Mouse (Mus musculus): ENCODE measurements around the gene C1qtnf2. TPM values are rescaled to one million over a fixed set of nuclear protein-coding genes. Genes with fewer than 3 reads are reported as not detected.
A peak's percentile ranks its signal among the peaks of the same experiment; 100 is the strongest.

The C1qtnf2 gene
- total RNA-seq (2021), result 10 to 100 TPM; 17.6 to 20.7 TPM
- long read RNA-seq, experiment 1, transcript C1qtnf2-201 (4 exons, 1,211 nt), result major isoform, 25 of 29 reads
- long read RNA-seq, experiment 1, partial matches to known transcripts, result 1 of 29 reads
- long read RNA-seq, experiment 1, other reads (novel, unspliced or antisense), result 2 of 29 reads
- long read RNA-seq, experiment 2, transcript C1qtnf2-201 (4 exons, 1,211 nt), result major isoform, 9 of 14 reads
- long read RNA-seq, experiment 2, partial matches to known transcripts, result 2 of 14 reads
- long read RNA-seq, experiment 2, other reads (novel, unspliced or antisense), result 1 of 14 reads

DNA sequence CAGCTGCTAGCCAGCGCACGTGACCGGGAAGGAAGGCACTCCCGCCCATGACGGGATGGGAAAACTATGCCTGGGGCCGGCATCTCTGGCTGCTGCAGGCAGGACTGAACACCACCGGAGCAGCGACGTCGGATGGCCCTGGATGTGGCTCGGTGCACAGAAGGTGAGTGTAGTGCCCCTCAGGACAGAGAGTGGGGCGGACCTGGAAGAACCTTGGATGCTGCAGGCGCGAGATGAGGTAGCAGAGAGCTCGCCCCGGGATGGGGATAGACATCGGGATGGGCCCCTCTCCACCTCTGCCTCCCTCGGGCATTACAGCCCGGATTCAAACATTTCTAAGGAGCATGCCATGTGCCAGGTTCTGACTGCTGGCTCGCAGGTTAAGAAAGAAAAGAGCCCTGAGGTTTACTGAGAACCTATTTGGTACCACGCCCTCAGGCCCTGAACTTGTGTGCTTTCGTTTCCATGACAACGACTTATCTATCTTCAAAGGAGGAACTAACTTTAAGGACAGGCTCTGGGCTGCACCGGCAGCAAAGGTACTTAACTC, at the start of gene C1qtnf2:
Gene C1qtnf2, plus strand, starts transcription at position 52 of the 550 bp plus-strand sequence.
- DNase-seq (ENCODE audit: low spot score in 2 of 2), result no peak

DNA sequence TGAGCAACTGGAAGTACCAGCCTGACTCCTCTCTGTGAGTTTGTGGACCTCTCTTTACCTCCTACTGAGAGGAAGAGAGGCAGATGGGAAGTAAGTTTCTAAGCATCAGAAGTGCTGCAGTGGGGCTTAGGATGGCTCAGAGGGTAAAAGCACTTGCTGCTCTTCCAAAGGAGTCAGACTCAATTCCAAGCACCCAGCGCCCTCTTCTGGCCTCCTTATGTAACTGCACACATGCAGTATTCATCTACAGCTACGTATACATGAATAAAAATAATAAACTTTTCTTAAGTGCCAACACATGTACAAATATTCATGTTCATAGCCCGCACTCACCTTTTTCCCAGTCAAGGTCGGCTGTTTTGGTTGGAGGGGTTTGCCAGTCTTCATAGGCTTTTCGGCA, 49.7 kb upstream of the C1qtnf2 start:
- no peak for DNase-seq (ENCODE audit: low spot score in 2 of 2)

DNA sequence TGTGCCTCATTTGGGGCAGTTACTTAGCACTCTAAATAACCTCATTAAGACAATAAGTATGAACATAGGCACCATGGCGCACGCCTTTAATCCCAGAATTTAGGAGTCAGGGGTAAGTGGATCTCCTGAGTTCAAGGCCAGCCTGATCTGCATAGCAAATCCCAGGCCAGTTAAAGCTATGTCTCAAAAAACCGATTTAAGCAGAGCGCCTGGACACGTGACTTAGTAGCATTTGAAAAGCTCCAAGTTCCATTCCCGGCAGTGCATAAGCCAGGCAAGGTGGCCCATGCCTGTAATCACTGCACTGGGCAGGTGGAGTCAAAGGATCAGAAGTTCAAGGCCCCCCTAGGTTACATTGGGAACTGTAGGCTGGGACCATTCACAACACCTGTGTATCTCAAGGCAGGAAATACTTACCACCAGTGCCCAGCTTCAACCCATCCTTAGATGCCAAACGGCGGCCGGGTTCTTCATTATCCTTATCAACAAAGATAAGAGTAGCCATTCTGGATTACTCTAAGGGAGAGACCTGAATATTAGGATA, 48.8 kb upstream of the C1qtnf2 start:
- DNase-seq (ENCODE audit: low spot score in 2 of 2), result no peak

DNA sequence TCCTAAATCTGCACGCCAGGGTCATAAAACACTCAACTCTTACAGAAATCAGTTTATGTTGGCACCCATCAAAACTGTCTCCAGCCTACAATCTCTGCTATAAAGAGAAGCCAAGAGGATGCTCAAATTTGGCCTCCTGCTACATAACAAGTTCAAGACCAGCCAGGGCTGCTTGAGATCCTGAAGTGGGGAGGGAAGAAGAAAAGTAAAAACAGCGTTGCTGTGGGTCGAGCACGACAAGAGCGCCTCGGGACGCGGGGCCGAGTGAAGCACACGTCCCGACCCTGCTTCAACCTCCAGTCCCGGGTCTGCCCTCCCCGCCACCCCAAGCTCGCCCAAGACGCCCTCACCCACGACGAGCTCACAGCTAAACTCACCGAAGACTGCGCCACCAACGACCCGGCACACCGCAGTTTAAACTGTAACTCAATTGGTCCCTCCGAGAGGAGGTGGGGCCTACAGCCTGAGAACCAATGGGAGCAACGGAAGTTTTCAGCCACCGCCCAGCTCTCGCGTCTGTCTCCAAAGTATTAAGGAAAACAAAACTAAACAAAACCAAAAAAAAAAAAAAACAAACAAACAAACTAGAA, 48.2 kb upstream of the C1qtnf2 start, which contains the start of gene Pttg1:
Gene Pttg1, minus strand, starts transcription at position 428 of the 590 bp plus-strand sequence.
- peak; percentile 27 to 53 for DNase-seq (ENCODE audit: low spot score in 2 of 2)

DNA sequence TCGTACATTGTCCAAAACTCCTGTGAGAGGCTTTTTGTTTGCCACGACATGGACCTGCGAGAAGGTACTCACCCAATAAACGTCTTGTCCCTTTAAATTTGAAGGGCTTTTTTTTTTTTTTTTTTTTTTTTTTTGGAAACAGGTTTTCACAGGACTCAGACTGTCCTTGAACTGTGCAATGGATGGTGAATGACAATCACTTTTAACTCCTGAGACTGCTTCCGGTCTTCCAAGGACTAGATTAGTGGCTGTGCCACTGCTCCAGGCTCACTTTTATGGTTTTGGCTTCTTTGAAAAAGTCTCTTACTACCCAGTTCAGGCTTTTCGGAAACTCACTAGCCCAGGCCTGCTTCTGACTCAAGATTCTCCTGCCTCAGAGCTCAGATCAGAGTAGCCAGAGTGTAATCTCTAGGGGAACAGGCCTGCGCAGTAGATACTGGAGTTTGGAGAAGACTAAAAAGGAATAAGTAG, 47.6 kb upstream of the C1qtnf2 start:
- DNase-seq (ENCODE audit: low spot score in 2 of 2), result no peak

DNA sequence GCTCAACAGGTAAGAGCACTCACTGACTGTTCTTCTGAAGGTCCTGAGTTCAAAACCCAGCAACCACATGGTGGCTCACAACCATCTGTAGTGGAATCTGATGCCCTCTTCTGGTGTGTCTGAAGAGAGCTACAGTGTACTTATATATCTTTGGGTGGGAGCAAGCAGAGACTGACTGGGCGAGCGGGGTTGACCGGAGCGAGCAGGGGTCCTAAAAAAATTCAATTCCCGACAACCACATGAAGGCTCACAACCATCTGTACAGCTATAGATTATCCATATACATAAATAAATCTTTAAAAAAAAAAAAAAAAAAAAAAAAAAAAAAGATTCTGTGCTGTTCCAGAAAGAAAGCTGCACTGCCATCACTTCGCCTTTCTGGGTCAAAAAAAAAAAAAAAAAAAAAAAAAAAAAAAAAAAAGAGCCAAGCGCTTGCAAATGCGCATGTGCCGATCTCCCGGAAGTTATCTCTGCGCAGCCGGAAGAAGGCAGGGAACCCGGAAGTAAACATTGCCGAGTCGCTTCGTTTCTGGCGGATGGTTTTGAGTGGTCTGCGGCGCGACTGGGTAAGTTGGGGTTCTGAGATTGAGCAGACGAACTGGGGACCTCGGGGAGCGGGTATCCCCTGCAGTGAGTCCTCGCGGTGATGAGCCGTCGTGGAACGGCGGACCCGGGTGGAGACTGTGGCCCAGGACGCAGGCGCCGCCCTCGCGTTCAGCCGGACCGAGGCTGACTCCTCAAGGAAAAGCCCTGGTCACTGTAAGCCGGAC, 40.6 kb upstream of the C1qtnf2 start, which contains the start of gene Slu7:
Gene Slu7, plus strand, starts transcription at position 491 of the 770 bp plus-strand sequence.
- peak; percentile 23 to 58 for DNase-seq (ENCODE audit: low spot score in 2 of 2)

DNA sequence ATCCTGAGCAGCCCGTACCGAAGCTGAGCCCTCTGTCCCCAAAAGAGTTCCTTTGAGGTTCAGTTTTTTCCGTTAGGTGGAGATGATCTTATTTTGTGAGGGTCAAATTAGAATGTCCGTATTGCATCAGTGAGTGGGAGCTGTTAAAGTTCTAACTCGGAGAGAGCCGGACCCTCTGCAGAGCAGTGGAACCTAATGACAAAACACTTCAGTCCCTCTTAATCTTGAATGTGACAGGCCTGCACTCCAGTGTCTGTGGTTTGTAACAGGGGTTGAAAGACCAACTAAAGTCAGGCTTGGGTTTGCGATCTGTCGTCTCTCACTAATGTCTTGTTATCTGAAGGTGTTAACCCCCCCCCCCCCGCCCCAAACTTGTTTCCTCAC, 40.1 kb upstream of the C1qtnf2 start:
- no peak for DNase-seq (ENCODE audit: low spot score in 2 of 2)

DNA sequence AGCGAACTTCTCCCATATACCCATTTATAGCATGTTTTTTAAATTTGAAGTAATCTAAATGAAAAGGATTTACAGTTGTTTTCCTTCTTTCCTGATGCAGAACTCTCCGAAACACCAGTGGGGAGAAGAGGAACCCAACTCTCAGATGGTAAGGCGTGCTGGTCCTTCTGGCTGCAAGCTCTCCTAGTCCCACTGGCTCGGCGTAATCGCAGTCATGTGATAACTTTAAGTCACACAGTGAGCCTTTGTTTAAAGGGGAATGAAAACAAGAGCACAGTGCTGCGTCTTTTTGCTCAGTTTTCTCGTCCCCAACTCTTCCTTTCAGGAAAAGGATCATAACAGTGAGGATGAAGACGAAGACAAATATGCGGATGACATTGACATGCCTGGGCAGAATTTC, 33.0 kb upstream of the C1qtnf2 start:
- DNase-seq (ENCODE audit: low spot score in 2 of 2), result no peak

DNA sequence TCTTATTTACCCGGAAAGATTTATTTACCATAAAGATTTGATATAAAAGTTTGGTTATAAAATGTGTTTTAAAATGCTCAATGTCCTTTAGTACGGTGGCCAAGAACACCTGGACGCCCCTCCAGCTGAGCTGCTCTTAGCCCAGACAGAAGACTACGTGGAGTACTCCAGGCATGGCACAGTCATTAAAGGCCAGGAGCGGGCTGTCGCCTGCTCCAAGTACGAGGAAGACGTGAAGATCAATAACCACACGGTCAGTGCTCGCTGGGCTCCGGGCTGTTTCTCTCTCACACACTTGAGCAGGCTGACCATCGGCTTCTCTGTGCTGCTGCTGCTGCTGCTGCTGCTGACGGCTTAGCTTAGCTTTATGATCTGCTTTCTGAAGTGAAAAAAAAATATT, 30.9 kb upstream of the C1qtnf2 start:
- DNase-seq (ENCODE audit: low spot score in 2 of 2), result no peak

DNA sequence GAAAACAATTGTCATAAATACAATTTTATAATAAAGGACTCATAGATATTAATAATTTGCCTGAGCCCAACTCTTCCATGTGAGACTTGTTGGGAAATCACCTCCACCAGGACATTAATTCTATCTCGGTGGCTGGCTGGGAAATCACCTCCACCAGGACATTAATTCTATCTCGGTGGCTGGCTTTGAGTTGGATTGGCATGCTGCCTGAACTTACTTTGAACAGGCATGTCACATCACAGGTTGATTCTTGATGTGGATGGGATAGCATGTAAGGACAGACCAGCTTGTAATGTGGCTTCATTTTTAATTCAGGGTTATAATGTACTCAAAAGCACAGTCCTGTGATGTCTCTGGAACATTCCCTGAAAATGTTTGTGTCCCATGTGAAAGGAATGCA, 24.2 kb upstream of the C1qtnf2 start:
- DNase-seq (ENCODE audit: low spot score in 2 of 2), result no peak

DNA sequence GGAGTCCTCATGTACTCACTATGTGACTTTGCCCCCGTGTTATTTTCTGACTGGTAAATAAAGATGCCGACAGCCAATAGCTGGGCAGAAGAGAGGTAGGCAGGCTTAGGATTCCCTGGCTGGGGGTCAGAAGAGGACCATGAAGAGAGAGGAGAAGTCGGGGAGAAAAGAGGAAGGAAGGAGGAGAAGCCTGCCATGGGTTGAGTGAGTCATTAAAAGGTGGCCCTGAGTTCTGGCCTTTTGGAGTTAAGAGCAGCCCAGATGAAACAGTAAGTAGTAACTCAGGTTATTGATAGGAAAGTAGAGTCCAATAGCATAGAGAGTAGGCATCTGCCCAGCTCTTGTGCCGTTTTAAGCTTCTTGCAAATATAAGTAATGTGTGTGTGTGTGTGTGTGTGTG, 22.8 kb upstream of the C1qtnf2 start:
- no peak for DNase-seq (ENCODE audit: low spot score in 2 of 2)

DNA sequence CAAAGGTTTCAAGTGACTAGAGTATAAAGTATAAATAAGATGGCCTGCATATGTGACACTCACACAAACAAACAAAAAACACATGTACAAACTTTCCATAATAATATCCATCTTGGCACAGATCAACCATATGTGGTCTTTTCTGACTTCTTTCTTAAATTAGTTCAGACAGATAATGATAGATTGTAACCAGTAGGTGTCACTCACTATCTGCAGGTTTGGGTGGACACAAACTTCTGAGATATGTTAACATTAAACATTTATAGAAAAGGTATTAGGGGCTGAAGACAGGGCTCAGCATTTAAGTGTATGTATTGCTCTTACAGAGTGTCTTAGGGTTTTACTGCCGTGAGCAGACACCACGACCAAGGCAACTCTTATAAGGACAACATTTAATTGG, 21.8 kb upstream of the C1qtnf2 start:
- no peak for DNase-seq (ENCODE audit: low spot score in 2 of 2)

DNA sequence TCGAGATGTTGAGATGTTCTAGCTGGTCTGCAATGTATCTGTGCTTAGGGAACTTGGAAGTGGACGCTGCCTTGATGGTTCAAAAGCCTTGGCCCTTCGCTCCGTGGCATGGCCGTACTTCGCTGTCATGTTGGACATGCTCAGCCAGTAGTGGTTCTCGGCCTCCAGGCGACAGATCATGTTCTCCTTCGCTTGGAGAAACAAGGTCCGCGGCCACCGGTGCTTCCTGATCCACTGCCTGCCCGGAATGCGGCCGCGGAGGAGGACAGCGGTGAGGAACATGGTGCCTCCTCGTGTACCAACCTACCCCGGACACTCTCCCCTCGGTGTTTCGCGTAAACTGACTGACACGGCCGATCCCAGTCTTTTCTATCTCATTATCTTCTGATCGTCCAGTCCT, 10.9 kb upstream of the C1qtnf2 start:
- no peak for DNase-seq (ENCODE audit: low spot score in 2 of 2)

DNA sequence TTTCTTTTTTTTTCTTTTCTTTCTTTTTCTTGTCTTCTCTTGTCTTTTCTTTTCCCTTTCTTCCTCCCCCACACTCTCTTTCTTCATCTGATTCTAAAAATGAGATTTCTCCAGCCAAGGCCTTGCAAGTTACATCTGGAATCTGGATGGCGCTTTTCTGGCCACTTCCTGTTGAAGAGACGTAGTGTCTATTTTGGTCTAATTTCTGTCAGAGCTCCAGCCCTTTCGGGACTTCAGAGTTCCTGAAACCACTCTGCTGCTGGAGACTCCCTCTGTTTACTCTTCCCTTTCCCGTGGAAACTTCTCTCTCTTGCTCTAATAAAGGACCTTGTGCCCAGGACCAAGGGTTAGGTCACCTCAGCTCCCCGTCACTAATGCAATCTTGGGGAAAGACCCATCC, 4.0 kb upstream of the C1qtnf2 start:
- DNase-seq (ENCODE audit: low spot score in 2 of 2), result no peak

DNA sequence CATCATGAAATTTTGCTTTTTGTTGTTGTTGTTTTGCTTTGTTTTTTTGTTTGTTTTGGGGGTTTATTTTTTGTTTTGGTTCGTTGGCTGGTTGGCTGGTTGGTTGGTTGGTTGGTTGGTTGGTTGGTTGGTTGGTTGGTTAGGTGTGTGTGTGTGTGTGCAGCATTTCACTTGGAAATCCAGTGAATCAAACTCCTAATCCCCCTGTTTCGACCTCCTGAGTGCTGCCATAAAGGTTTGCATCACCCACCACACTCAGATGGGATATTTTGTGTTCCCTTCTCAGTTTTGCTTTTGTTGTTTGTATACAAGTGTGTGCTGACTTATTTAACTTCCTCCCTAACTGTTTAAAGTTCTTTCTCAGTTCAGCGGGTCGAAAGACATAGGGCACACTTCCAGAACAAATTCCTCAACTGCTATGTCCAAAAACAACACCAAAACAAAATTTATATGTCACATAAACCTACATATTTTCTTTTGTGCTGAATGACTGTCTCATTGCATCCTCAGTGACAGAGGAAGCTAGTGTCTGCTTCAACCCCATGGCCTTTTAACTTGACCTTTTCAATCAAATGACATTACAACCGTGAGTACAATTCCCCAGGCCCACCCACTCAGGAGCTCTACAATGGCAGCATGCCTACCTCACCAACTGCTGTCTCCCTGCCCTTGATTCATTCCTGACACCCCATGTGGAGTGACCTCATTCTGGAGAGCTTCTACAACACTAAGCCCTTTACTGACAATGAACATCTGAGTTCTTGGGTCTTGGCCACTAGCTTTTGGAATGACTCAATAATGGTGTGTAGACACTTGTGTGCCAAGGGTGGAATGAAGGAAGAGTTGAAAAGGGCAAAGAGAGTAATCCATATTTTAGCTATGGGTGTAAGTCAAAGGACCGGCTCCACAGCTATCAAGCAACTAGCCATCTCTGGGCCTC, 2.9 kb upstream of the C1qtnf2 start:
- no peak for DNase-seq (ENCODE audit: low spot score in 2 of 2)

DNA sequence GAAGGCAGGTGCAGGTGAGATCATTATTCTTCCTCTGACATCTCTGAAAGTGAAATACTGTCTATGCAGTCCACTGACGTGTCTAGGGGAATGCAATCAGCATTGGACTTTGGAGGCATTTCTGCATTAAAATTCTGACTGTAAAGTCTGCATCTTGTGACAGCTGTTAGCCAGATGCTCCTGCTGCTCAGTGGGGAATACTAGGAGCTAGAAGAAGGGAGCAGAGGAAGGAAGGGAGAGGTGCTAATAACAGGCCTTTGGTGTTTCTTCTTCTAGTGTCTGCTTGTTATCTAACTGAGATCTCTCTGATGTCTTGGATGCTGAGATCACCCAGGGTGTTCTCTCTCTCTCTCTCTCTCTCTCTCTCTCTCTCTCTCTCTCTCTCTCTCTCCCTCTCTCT, 961 bp upstream of the C1qtnf2 start:
- no peak for DNase-seq (ENCODE audit: low spot score in 2 of 2)

DNA sequence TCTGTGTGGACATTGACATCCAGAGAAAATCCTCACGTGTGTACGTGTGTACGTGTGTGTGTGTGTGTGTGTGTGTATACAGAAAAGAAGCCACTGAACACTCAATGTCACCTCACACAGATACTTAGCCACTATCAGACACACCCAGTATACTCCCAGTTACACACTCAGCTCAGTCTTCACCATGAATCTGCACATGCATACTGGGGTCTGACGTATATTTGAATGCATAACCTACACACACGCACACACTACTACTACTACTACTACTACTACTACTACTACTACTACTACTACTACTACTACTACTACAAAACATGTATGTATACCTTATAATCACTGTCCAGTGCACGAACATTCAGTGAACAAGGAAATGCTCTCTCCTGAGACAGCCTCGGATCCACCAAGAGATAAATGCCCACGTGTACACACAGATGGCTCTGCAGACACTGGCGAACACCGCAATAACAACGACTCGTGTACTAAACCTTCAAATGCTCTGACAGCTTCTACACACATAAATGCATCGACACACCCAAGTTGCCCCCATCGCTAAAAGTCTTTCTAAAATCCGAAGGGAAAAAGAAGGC, 346 bp upstream of the C1qtnf2 start:
- DNase-seq (ENCODE audit: low spot score in 2 of 2), result no peak

DNA sequence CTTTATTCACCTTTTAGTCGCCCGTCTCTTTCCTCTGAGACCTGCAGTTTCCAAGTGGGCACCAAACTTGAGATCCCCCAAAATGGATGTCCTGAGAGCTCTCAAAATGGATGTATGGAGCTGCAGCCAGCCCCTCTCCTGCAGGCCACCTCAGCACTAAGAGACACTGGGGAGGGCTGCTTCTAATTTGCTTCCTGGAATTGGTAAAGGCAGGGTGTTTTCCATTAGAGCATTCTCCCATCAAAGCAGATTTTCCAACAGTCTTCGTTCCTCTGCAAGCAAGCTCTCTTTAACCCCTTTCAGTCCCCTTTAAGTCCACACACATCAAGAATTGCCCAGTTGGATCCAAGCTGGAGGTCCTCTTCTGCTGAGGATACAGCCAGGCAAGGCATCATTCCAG, 5.3 kb downstream of the C1qtnf2 start:
- DNase-seq (ENCODE audit: low spot score in 2 of 2), result no peak

DNA sequence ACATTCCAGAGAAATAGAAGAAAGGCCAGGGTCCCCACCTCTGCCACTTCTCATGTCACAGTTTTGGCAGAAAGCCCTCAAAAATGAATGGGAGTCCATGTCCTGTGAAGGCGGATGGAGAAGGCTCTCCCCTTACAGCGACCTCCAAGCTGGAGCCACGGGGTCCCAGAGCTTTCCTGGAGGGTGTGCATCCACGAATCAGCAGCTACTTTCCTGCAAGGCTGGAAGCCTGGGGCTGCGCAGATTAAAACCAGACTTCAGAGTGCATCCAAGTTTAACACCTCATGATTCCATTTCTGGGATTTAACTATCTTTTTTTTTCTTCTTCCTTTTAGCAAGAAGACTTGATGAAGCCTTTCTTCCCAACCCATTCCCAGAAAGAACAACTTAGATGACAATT, 6.5 kb downstream of the C1qtnf2 start:
- no peak for DNase-seq (ENCODE audit: low spot score in 2 of 2)

Data from adrenal gland, postnatal 4 days (tissue).